Mouse (Mus musculus) yolk sac, embryonic 10.5 days (tissue): ENCODE results near the gene Arhgap9.

Source experiments
- DNase-seq: peaks from one replicate; pipeline ENCODE4 v3.0.0-alpha.2; 2017; ENCODE audit warnings: low spot score

The Arhgap9 gene

DNA sequence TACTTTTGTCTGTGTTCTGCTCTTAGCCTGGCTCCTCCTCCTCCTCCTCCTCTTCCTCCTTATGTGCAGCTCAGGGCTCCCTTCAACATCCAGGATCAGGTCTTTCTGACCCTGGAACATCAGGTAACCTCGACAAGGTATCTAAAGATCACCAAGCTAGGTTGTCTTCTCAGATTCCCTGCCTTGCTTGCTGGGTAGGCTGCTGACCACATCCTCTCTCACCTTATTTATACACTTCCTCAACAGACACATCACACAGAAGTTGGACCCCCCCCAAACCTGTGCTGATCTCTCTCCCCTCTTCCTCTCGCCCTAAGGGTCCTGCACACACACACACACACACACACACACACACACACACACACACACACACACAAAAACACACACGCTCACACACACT, at the start of gene Arhgap9:
Gene Arhgap9, plus strand, starts transcription at position 344 of the 400 bp plus-strand sequence.
- DNase-seq = no peak

DNA sequence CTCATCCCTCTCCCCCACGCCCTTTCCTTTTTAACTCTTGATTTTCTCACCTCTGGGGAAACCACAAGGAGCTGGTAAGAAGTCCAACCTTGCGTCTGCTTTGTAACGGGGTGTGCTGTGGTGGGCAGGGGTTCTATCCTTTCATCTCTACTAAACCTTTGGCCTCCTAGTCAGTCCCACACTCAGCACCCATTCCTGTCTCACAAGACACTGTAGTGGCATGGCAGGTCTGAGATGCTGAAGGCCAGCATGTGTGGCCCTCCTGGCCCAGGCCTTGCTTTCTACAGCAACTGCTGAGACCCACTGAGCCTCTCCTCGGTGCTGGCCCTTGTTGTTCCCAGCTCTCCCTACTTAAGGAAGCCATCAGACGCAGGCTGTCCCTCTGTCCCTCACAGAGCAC, 49.4 kb upstream of the Arhgap9 start:
- no peak for DNase-seq

DNA sequence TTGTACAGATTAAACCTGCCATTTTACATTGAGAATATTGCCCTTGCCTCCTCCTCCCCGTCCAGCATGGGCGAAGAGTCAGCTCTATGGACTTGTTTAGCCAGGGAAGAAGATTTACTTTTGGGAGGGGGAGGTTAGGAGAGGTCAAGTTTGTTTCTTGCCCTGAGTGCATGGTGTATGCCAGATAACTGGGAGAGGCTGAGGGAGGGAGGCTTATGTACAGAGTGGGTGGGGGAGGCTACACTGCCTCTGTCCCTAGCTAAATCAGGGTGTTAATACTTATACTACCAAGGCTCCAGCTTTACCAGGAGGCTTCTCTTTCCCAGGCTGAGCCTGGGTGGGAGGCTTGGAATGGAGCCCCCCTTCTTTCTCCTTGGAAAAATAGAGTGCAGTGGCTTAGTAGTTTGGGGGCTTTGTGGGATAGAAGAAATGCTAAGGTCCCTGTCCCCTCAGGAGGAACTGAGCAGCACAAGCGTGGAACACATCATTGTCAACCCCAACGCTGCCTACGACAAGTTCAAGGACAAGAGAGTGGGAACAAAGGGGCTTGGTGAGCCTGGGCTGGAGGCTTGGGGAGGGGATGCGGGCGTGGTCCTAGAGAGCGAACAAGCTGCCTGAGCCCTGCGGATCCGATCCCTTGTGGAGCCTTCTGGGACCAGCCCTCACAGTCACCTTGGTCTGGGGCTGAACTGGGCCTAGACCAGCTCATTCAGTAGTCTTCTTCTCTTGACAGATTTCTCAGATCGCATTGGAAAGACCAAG, 47.3 kb upstream of the Arhgap9 start:
- peak; percentile 16 for DNase-seq

DNA sequence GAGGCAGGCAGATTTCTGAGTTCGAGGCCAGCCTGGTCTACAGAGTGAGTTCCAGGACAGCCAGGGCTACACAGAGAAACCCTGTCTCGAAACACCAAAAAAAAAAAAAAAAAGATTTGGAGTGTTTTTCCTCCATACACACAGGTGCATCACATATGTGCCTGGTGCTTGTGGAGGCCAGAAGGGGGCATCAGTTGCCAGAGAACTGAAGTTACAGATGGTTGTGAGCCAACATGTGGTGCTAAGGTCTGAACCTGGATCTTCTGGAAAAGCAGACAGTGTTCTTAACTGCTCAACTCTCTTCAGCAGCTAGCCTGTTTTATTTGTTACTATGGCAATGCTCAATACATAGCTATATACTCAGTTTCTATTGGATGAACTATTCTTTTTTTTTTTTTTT, 42.0 kb upstream of the Arhgap9 start:
- DNase-seq = no peak

DNA sequence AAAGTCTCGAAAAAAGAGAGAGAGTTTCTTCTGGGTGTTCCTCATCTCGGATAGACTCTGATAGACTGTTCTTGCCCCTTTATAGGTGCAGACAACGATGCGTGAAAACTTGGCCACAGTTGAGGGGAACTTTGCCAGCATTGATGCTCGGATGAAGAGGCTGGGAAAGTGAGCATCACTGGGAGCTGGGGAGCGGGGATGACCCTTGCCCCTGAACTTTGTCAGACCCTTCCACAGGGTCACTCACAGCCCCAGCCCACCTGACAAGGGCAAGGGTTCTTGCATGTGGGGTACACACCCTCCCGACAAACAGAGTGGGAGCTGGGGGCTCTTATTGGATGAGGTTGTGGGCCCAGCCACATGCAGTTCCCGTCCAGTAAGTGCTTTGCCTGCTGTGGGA, 40.4 kb upstream of the Arhgap9 start:
- DNase-seq = no peak

DNA sequence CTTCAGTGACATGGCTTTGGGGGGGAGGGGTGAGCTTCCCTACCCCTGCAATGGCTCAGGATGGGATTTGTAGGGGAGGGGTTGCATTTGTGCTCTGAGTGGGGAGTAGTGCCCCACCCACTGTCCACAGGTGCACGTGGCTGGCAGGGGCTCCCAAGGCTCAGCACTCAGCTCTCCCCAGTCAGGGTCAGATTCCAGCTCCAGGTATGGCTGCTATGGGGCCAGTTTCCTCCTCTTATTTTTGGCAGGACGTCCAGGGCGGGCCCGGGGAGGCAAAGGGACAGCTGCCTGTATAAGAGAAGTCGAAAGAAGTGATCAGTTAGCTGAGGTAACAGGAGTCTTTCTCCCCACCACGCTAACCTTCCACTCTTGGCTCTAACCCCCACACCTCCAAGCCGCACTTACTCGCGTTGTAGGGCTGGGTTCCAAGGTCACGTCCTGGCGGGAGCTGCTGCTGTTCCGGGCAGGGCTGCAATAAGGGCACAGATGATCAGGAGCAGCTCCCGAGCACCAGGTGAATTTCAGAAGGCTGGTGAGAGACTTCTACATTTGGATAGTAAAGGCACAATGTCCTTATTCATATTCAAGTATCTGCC, 39.0 kb upstream of the Arhgap9 start:
- no peak for DNase-seq

DNA sequence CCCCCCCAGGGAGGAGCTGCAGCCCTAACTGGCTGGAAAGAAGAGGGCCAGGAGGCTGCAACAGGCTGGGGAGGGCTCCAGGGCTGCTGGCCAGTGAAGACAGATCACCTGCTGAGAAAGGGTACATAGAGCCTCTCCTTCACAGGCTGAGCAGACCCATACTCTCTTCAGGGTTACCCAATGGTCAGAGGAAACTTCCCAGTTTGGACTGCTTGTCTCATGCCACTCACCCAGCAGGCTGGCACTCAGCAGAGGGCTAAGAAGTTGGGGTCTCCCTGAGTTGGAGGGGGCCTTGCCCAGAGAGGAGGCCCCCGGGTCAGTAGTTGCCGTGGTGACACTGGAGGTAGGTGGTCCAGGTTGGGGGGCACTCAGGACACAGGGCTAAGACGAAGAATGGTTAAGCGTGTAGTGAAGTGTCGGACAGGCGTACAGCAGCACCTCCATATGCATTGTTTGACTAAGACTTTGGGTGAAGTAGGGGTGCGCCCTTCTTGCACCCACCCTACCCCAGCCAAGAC, 37.6 kb upstream of the Arhgap9 start:
- no peak for DNase-seq

DNA sequence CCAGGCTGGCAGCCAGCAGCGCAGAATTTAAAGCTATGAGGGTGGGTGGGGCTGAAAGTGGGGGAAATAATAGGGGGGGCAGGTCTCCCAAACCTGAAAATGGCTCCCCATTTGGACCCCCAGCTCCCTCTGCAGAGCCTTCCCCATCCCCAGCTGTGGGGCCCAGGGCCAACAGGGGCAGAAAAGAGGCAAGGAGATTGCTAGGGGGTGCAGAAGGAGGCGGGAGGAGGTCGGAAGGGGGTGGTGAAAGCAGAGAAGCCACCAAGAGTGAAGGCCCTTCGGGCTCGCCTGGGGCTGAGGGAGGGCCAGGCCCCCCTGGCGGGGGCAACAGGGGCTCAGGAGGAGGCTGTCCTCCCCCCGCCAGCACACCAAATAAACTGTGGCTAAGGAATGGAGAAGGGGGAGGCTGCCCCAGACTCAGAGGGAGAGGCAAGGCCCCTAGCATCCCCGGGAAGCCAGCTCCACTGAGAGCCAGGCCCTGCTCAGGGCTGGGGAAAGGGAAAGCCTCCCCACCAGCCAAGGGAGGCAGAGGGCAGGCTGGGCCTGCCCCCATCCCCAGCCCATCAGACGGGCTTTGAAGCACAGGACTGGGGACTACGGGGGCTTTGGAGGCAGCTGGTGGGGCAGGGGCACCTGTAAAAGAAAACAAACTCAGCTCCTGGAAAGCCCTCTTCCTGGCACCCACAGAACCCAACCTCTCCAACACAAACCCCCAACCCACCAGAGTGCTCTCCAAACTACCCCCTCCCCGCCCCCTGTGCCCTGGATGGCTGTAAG, 36.9 kb upstream of the Arhgap9 start:
- DNase-seq = no peak

DNA sequence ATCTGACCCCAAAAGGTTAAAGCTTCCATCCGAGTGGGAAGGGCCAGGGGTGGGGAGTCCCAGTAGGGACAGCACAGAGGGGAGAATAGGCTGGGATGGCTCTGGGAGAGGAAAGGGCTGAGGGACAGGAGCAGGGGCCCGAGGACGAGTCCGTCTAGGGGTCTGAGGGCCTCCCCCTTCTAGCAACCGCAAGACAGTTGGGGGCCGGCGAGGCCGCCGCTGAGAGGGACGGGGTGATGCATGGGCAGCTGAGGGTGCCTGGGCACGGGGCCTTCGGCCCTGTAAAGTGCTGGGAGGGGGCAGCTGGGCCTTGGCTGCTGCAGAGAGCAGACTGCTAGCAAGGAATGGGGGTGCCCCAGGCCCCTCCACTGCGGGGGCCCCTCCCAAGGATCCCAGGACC, 36.1 kb upstream of the Arhgap9 start:
- DNase-seq = no peak

DNA sequence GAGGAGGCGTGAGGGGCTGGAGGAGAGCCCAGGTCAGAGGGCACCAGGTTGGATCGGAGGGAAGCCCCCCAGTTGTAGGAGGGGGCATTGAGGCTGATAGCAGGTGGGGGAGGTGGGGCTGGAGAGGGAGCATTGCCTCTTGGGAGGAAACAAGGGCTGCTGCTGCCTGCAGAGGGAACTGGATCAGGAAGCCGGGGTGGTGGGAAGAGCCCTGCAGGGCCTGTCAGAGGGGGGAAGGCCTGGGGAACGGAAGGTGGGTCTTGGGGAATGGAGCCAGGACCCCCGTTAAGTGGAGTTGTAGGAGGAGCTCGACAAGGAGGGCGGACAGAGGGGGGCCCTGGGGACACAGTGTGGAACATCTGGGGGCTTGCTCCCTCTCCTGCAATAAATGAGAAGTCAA, 35.6 kb upstream of the Arhgap9 start:
- DNase-seq = no peak

DNA sequence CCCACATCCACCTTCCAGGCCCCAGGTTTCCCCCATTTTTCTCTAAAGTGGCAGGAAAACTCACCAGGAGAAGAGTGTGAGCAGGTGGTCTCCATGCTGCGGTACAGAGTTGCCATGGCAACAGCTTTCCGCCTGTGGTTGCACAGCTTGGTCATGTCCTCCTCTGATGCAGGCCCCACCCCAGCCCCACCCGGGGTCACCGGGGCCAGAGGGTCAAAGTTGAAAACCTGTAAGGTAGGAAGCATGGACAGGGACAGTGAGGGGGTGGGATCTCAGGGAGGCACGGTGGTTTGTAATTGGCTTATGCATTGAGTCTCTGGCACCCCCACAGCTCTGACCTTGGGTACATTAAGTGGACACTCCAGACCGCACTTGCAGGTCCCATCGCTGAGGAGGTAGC, 35.0 kb upstream of the Arhgap9 start:
- peak; percentile 84 for DNase-seq

DNA sequence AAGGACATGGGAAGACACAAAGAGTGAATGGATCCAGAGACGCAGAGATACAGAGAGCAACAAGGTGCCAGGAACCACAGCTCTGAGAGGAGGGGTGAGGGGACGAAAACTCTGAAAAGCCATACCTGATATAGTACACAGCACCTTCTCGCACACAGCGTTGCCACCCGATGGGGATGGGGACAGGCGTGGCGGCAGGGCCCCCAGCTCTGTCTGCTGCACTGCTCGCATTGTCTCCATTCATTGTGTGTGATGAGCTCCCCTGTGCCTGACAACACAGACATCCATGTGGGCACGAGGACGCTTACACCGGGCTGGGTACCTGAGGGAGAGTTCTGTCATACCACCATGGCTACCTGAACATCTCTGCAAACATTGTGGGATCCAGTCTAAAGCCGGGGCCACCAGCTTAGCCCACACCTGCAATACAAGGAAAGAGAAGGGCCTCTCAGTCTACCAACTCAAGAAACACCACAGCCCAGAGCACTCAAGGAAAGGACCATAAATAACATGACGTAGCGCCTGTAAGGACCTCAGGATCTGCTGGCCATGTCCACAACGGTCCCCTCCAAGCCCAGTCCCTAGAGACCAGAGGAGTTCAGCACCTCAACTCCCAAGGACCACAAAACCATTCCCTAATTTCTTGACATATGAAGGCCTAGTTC, 34.4 kb upstream of the Arhgap9 start:
- no peak for DNase-seq

DNA sequence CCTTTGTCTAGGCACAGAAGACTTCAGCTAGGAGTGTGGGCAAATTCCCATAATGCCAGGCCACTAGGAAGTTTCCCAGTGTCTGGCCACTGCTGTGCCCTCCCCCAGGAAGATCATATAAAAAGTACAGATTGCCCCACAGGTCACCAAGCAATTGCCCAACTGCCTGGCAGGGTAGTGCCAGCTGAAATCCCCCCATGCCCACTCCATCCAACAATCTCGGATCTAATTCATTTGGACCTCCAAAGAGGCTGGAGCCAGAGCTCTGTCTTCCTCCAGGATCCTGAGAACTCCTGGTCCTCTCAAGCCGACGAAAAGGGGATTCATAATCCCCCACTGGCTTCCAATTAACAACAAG, 33.8 kb upstream of the Arhgap9 start:
- no peak for DNase-seq

DNA sequence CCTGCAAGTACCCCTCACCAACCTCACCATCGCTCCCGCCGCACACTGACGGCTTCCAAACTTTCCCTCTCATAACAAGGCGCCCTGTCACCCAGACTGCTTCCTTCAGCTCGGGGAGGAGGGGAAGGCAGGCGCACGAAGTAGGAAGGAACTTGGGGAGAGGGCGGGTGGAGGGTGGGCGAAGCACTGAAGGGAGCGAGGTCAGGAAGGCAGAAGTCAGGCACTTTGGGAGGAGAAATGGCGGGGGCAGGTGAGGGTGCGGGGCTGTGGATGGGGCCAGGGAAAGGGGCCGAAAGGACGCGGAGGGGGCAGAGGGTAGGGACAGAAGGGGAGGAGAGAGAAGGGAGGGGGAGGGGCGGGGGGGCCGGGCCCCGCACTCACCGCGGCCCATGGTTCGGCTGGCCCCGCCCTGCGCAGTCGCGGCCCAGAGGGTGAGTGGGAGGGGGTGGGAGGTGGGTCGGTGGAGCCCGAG, 33.4 kb upstream of the Arhgap9 start:
- no peak for DNase-seq

DNA sequence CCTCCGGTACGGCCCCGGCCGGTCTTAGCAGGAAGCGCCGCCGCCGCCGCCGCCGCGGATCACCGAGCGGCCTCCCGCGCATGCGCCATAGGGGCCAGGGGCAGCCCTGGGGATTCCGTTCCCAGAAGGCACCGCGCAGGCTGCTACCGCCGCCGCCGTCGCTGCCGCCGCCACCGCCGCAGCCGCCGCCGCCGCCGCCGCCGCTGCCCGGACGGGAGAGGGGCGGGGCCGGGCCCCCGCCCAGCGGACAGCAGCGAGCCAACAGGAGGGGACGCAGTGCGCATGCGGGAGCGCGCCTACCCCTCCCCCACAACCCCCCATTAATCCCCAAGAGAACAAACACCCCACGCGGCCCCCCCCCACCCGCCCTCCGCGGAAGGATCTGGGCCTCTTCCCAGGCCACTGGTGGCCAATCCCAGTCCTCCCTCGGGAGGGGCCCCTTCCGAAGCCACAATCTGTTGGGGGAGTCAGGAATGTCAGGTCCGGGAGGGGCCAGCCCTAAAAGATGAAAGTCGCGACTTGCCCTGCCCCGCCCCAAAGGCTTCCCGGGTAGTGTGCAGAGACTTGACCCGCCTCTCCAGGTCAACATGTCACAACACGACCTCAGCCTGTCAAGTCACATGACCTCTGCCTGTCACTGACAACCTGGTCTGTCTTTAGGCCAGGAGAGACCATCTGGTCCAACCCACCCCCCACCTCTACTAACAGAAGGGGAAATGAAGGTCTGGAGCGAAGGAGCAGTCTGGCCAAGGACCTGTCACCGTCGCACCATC, 32.8 kb upstream of the Arhgap9 start, which contains the start of gene Mbd6:
Gene Mbd6, minus strand, starts transcription at position 219 of the 773 bp plus-strand sequence.
- peak; percentile 98 for DNase-seq

DNA sequence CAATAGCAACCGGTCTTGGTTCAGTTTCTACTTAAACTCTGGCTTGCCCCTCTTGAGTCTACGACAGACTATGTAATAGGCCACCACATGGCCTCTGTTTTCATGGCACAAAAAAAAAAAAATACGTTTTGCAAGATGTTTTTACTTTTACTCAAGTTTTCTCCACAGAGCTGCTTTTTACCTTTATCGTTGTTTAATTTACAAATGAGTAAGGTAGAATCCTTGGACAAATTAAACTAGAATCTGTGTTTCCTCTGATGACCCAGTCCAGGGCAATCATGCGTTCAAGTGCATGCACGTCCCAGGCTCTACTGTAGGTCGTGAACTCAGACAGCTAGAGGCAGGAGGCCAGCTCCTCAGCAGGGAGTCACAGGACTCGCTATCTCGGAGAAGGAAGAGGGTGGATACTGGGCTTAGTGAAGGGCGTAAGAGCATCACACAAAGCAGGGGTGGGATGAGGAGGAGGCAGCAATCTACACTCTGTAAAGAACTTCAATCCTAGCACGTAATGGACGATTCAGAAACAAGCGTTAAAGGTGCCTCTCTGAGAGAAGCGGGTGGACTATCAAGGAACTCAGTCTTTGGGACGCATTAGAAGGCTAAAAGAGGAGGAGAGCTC, 32.1 kb upstream of the Arhgap9 start:
- DNase-seq = peak; percentile 61

DNA sequence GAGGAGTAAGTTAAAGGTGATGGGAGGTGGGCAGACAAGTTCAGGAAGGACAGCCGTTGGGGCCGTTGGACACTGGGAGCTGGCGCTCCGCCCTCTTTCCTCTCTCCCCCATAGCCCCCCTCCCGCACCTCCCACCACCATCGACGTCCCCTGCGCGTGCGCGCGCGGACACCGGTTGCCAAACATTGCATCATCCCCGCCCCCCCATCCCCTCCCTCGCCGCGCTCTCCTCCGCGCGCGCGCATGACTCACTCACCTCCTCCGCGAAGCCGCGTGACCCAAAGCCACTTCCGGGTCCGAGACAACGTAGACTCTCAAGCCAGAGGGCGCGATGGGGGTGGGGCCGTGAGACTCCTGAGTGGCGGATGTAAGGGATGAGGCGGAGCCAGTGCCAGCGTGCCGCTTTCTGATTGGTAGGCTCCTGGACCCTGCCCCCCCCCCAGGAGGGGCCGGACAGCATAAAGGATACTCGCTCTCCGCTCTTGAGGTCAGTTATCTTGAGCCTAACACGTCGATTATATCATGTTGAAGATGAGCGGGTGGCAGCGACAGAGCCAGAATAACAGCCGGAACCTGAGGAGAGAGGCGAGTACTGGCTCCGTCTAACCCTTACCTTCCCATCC, 31.3 kb upstream of the Arhgap9 start:
- DNase-seq = peak; percentile 100

DNA sequence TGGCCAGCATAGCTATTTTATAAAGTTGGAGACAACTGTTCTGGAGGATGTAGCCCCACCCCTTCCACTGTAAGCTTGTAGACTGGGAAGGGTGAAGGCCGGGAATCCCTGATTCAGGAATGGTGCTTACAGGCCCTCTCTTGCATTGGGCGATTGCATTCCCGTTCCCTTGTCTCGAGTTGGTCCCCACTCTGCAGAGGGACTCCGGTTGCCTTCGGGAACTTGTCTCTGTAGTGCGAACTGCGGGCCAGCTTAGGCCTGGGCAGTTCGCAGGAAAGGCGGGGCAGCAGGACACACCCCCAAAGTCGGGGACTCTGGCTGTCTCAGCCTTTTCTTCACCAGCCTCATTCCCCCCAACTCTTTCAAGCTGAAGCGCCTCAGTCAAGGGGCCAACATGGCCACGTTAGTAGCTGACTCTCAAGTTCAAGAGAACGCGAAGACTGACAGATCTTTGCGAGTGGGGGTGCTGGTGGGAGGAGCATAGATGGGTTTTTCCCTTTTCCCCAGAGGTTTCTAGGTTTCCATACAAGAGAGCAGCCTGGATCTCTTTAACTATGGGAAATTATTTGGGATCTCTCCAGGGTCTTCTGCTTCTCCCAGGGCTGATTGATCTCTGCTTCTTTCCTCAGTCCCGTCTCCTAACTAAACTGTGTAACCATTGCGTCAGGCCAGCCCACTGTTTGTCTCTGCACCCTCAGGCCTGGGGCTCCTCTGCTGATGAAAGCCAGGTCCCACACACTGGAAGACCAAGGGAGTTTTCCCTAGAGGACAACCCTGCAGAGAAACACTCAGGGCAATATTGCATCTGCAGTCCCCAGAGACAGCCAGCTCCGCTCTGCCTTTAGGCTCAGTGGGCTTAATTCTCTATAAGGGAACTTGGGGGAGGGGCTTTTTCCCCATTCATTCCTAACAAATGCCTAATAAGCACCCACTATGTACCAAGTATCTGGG, 30.6 kb upstream of the Arhgap9 start:
- DNase-seq = no peak

DNA sequence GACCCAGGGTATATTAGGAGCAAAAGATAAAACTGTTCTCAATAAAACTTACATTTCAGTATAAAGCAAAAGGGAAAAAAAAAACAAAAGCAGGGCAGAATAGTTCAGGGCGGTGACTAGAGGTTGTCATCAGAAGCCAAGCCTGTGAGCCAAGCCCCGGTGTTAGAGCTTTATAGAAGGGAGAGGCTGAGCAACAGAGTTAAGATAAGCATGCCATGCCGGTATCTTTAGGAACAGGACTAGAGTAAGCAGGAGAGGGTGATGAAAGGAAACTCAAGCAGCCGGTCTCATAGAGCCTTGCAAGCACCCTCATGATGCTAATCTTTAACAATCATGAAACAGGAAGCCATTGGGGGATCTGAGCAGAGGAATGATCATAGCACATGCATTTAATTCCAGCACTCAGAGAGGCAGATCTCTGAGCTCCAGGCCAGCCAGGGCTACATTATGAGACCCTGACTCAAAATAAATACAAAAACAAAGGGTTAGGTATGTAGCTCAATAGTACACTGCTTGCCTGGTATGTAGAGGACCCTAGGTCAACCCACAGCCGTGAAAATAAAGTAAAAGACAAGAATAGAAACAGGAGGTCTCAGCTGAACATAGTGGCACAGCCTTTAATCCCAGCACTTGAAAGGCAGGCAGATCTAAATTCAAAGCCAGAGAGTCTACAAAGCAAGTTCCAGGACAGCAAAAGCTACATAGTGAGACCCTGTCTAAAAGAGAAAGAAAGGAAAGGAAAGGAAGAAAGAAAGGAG, 29.7 kb upstream of the Arhgap9 start:
- no peak for DNase-seq
